Mouse (Mus musculus) lung, embryonic 16.5 days (tissue): ENCODE measurements at regions not wholly inside any gene's neighbourhood (a gene's known extent, or its start where the extent isn't known, plus 50 kb on each side); places are given as distances from the start of the nearest gene placed in this dataset.

ENCODE experiments used
- ATAC-seq: fragments of 200-750 bp; cut with Nextera tagmentation; 2 replicates; pipeline ENCODE4 v1.8.0; 2017; ENCODE audit warnings: low read depth, mild to moderate bottlenecking, moderate library complexity
- H3K27ac ChIP-seq: fragments of 300-500 bp; sonication (generic); 2 replicates; pipeline ENCODE4 v1.5.1; 2014; ENCODE audit warnings: mild to moderate bottlenecking, control low read depth, low read length
- H3K27me3 ChIP-seq: fragments of 300-500 bp; sonication (generic); 2 replicates; pipeline ENCODE4 v1.6.1; 2014; ENCODE audit warnings: low read depth, low read length, mixed read lengths; ENCODE audit not compliant: control insufficient read depth, insufficient read depth
- H3K36me3 ChIP-seq: fragments of 300-500 bp; sonication (generic); 2 replicates; pipeline ENCODE4 v1.6.1; 2014; ENCODE audit warnings: low read length; ENCODE audit not compliant: control insufficient read depth, insufficient read depth
- H3K4me1 ChIP-seq: fragments of 300-500 bp; sonication (generic); replicated peaks from 2 replicates; pipeline ENCODE4 v1.6.1; 2014; ENCODE audit warnings: low read length, mixed read lengths; ENCODE audit not compliant: control insufficient read depth, insufficient read depth
- H3K4me2 ChIP-seq: fragments of 300-500 bp; sonication (generic); 2 replicates; pipeline ENCODE4 v1.6.1; 2014; ENCODE audit warnings: low read depth, low read length, control low read depth
- H3K4me3 ChIP-seq: fragments of 300-500 bp; sonication (generic); 2 replicates; pipeline ENCODE4 v1.5.1; 2014; ENCODE audit warnings: mild to moderate bottlenecking, low read length, control low read depth
- H3K9ac ChIP-seq: fragments of 300-500 bp; sonication (generic); 2 replicates; pipeline ENCODE4 v1.6.1; 2014; ENCODE audit warnings: low read length, control low read depth
- H3K9me3 ChIP-seq: fragments of 300-500 bp; sonication (generic); 2 replicates; pipeline ENCODE4 v1.6.1; 2016; ENCODE audit warnings: low read length; ENCODE audit not compliant: control insufficient read depth
- WGBS: fragments of 180-500 bp; shearing (Covaris S2); extraction: QIAGEN DNeasy Blood & Tissue Kit; methylation state at CpG from one replicate; pipeline ENCODE4 v1.1.7; 2014; 5-methylcytosine and 5-hydroxymethylcytosine counted together

GRCm38 (mm10) chr15:88399064-88399463, 201.0 kb upstream of the Zdhhc25 start:
- Histone ChIP-seq H3K4me1 (no peaks in the 10 kb centered on the region), H3K36me3 (no peaks in the 10 kb centered on the region), H3K4me2 (no peak overlapping the region), H3K4me3 (no peak overlapping the region), H3K27ac (no peak overlapping the region), H3K9me3 (no peaks in the 10 kb centered on the region), H3K27me3 (no peaks in the 10 kb centered on the region), H3K9ac (no peak overlapping the region)
- WGBS: 43% methylated on average over 5 of the region's 5 CpGs
- no peak for ATAC-seq

- no peak overlapping the region for H3K4me3 ChIP-seq
- 52% methylated on average over 12 of the region's 12 CpGs for WGBS
- H3K27ac ChIP-seq: no peak overlapping the region
Observed at GRCm38 (mm10) chr15:88399989-88400388, 200.1 kb upstream of the Zdhhc25 start.

GRCm38 (mm10) chr15:88400787-88401186, 199.3 kb upstream of the Zdhhc25 start:
- no peak overlapping the region for H3K27ac ChIP-seq
- no peak overlapping the region for H3K4me3 ChIP-seq
- ATAC-seq: no peak
- H3K9me3 ChIP-seq: no peaks in the 10 kb centered on the region
- H3K36me3 ChIP-seq: no peaks in the 10 kb centered on the region
- no peaks in the 10 kb centered on the region for H3K27me3 ChIP-seq
- H3K9ac ChIP-seq: no peak overlapping the region
- 54% methylated on average over 9 of the region's 9 CpGs for WGBS
- no peaks in the 10 kb centered on the region for H3K4me1 ChIP-seq
- no peak overlapping the region for H3K4me2 ChIP-seq

More at GRCm38 (mm10) chr15:88399989-88400388, 200.1 kb upstream of the Zdhhc25 start:
- no peak for ATAC-seq
- no peaks in the 10 kb centered on the region for H3K4me1 ChIP-seq
- no peaks in the 10 kb centered on the region for H3K27me3 ChIP-seq
- H3K36me3 ChIP-seq: no peaks in the 10 kb centered on the region
- no peak overlapping the region for H3K4me2 ChIP-seq
- H3K9me3 ChIP-seq: no peaks in the 10 kb centered on the region
- no peak overlapping the region for H3K9ac ChIP-seq

- 70% methylated on average over 20 of the region's 20 CpGs for WGBS
- no peak overlapping the region for H3K4me2 ChIP-seq
- H3K4me1 ChIP-seq: no peaks in the 10 kb centered on the region
- no peaks in the 10 kb centered on the region for H3K27me3 ChIP-seq
- no peak for ATAC-seq
- H3K36me3 ChIP-seq: no peaks in the 10 kb centered on the region
- peaks cover 4% of the 10 kb centered on the region; the same call in 1 of the 2 replicates for H3K9me3 ChIP-seq
- no peak overlapping the region for H3K27ac ChIP-seq
- H3K4me3 ChIP-seq: no peak overlapping the region
- no peak overlapping the region for H3K9ac ChIP-seq
Observed at GRCm38 (mm10) chr15:88408461-88409379, 191.4 kb upstream of the Zdhhc25 start.

GRCm38 (mm10) chr15:88414206-88414605, 185.9 kb upstream of the Zdhhc25 start:
- Histone ChIP-seq H3K9ac (no peak overlapping the region), H3K36me3 (no peaks in the 10 kb centered on the region), H3K4me2 (no peak overlapping the region), H3K27ac (no peak overlapping the region), H3K9me3 (peaks cover 4% of the 10 kb centered on the region; the same call in 1 of the 2 replicates), H3K4me1 (no peaks in the 10 kb centered on the region), H3K27me3 (no peaks in the 10 kb centered on the region), H3K4me3 (no peak overlapping the region)
- ATAC-seq: no peak
- 63% methylated on average over 4 of the region's 4 CpGs for WGBS

GRCm38 (mm10) chr15:88418881-88419280, 181.2 kb upstream of the Zdhhc25 start:
- H3K27me3 ChIP-seq: no peaks in the 10 kb centered on the region
- H3K4me3 ChIP-seq: no peak overlapping the region
- no peak overlapping the region for H3K9ac ChIP-seq
- H3K36me3 ChIP-seq: no peaks in the 10 kb centered on the region
- no peak overlapping the region for H3K4me2 ChIP-seq
- peaks cover 6% of the 10 kb centered on the region for H3K9me3 ChIP-seq
- 62% methylated on average over 8 of the region's 8 CpGs for WGBS
- ATAC-seq: no peak
- no peak overlapping the region for H3K27ac ChIP-seq
- no peaks in the 10 kb centered on the region for H3K4me1 ChIP-seq

- Histone ChIP-seq H3K9me3 (peaks cover 3% of the 10 kb centered on the region; the same call in 1 of the 2 replicates), H3K36me3 (no peaks in the 10 kb centered on the region), H3K27ac (no peak overlapping the region), H3K9ac (no peak overlapping the region), H3K4me2 (no peak overlapping the region), H3K4me1 (no peaks in the 10 kb centered on the region), H3K27me3 (no peaks in the 10 kb centered on the region), H3K4me3 (no peak overlapping the region)
- ATAC-seq: no peak
- 66% methylated on average over 7 of the region's 7 CpGs for WGBS
Observed at GRCm38 (mm10) chr15:88428441-88428840, 171.7 kb upstream of the Zdhhc25 start.

- Histone ChIP-seq H3K27ac (no peak overlapping the region), H3K36me3 (no peaks in the 10 kb centered on the region), H3K4me1 (no peaks in the 10 kb centered on the region), H3K4me3 (no peak overlapping the region), H3K4me2 (no peak overlapping the region), H3K27me3 (no peaks in the 10 kb centered on the region), H3K9me3 (no peaks in the 10 kb centered on the region), H3K9ac (no peak overlapping the region)
- ATAC-seq: no peak
- 68% methylated on average over 7 of the region's 7 CpGs for WGBS
Observed at GRCm38 (mm10) chr15:88430941-88431340, 169.2 kb upstream of the Zdhhc25 start.

- no peak overlapping the region for H3K9ac ChIP-seq
- no peak for ATAC-seq
- no peaks in the 10 kb centered on the region for H3K9me3 ChIP-seq
- WGBS: 72% methylated on average over 4 of the region's 4 CpGs
- no peaks in the 10 kb centered on the region for H3K27me3 ChIP-seq
- H3K4me3 ChIP-seq: no peak overlapping the region
- no peaks in the 10 kb centered on the region for H3K4me1 ChIP-seq
- H3K36me3 ChIP-seq: no peaks in the 10 kb centered on the region
- no peak overlapping the region for H3K27ac ChIP-seq
- no peak overlapping the region for H3K4me2 ChIP-seq
Observed at GRCm38 (mm10) chr15:88448272-88448671, 151.8 kb upstream of the Zdhhc25 start.
